Mouse (Mus musculus) layer of hippocampus, adult 11-12 months (tissue): Measurements from ENCODE around the gene Cyp2s1.

Experiments
- DNase-seq: peaks from one replicate; pipeline ENCODE4 v3.0.0; 2022; ENCODE audit warnings: low spot score

Gene Cyp2s1

GRCm38 (mm10) chr7:25816241-25816919, at the start of gene Cyp2s1:
TSS of gene Cyp2s1 (minus strand) at chr7:25816913.
- no peak for DNase-seq

GRCm38 (mm10) chr7:25864861-25865260, 48.1 kb upstream of the Cyp2s1 start:
- DNase-seq: no peak

- no peak for DNase-seq
Measured at GRCm38 (mm10) chr7:25863756-25864155, 47.0 kb upstream of the Cyp2s1 start.

- DNase-seq: no peak
Measured at GRCm38 (mm10) chr7:25862365-25862764, 45.7 kb upstream of the Cyp2s1 start.

GRCm38 (mm10) chr7:25859962-25860870, 43.5 kb upstream of the Cyp2s1 start:
- DNase-seq: no peak

GRCm38 (mm10) chr7:25855082-25855481, 38.4 kb upstream of the Cyp2s1 start:
- peak; percentile 53 for DNase-seq

GRCm38 (mm10) chr7:25848444-25848812, 31.7 kb upstream of the Cyp2s1 start:
- no peak for DNase-seq

GRCm38 (mm10) chr7:25847722-25848443, 31.2 kb upstream of the Cyp2s1 start:
- DNase-seq: peak; percentile 88

- no peak for DNase-seq
Measured at GRCm38 (mm10) chr7:25844885-25845284, 28.2 kb upstream of the Cyp2s1 start.

- DNase-seq: no peak
Measured at GRCm38 (mm10) chr7:25844423-25844822, 27.7 kb upstream of the Cyp2s1 start.

GRCm38 (mm10) chr7:25843492-25843891, 26.8 kb upstream of the Cyp2s1 start:
- no peak for DNase-seq

- no peak for DNase-seq
Measured at GRCm38 (mm10) chr7:25840908-25841307, 24.2 kb upstream of the Cyp2s1 start.

GRCm38 (mm10) chr7:25835188-25835891, 18.6 kb upstream of the Cyp2s1 start:
- no peak for DNase-seq

GRCm38 (mm10) chr7:25831557-25832530, 15.1 kb upstream of the Cyp2s1 start:
- no peak for DNase-seq

- DNase-seq: no peak
Measured at GRCm38 (mm10) chr7:25830251-25830650, 13.5 kb upstream of the Cyp2s1 start.

- no peak for DNase-seq
Measured at GRCm38 (mm10) chr7:25827199-25827598, 10.5 kb upstream of the Cyp2s1 start.

- DNase-seq: no peak
Measured at GRCm38 (mm10) chr7:25826029-25826428, 9.3 kb upstream of the Cyp2s1 start.

GRCm38 (mm10) chr7:25825043-25825442, 8.3 kb upstream of the Cyp2s1 start:
- no peak for DNase-seq

- DNase-seq: no peak
Measured at GRCm38 (mm10) chr7:25815571-25815970, 1.1 kb downstream of the Cyp2s1 start.

GRCm38 (mm10) chr7:25814711-25815110, 2.0 kb downstream of the Cyp2s1 start:
- DNase-seq: no peak

GRCm38 (mm10) chr7:25812195-25812594, 4.5 kb downstream of the Cyp2s1 start:
- no peak for DNase-seq
